Mouse (Mus musculus) MEL (cell line): ENCODE measurements around the gene Nrip1. TPM values are rescaled to one million over a fixed set of nuclear protein-coding genes. Genes with fewer than 3 reads are reported as not detected.

Source experiments
- DNase-seq: peaks from one replicate; pipeline ENCODE4 v3.0.0; 2011; ENCODE audit warnings: low read depth, low spot score
- H3K27ac ChIP-seq: 2 replicates; pipeline ENCODE4 v1.5.1; 2012; ENCODE audit warnings: low read depth, mild to moderate bottlenecking, control low read depth, low read length, moderate library complexity; ENCODE audit not compliant: control insufficient read depth
- H3K27me3 ChIP-seq, 2 experiments: fragments of 150-350 bp in 1 of 2; sonication (generic) in 1 of 2; 2 replicates each; pipeline ENCODE4 v1.6.1; 2012; ENCODE audit warnings: low read length in 2 of 2, mild to moderate bottlenecking in 2 of 2, improper control_type of control experiment in 1 of 2, moderate library complexity in 1 of 2; ENCODE audit not compliant: insufficient read depth in 2 of 2, control insufficient read depth in 1 of 2
- H3K36me3 ChIP-seq, 2 experiments: 2 replicates each; pipeline ENCODE4 v1.6.1; 2012 to 2014; ENCODE audit warnings: low read length in 2 of 2, improper control_type of control experiment in 1 of 2, inconsistent platforms in 1 of 2, mild to moderate bottlenecking in 1 of 2; ENCODE audit not compliant: insufficient read depth in 2 of 2, control insufficient read depth in 1 of 2
- H3K4me1 ChIP-seq, 2 experiments: fragments of 150-350 bp in 1 of 2; sonication (generic) in 1 of 2; 2 replicates each; pipeline ENCODE4 v1.6.1; 2012; ENCODE audit warnings: low read length in 2 of 2, improper control_type of control experiment in 1 of 2, mild to moderate bottlenecking in 1 of 2; ENCODE audit not compliant: insufficient read depth in 2 of 2, control insufficient read depth in 1 of 2
- H3K4me3 ChIP-seq, 2 experiments: fragments of 150-350 bp in 1 of 2; sonication (generic) in 1 of 2; 2 replicates each; pipeline ENCODE4 v1.5.1; 2012; ENCODE audit warnings: low read depth in 2 of 2, low read length in 2 of 2, mild to moderate bottlenecking in 2 of 2, moderate library complexity in 2 of 2, control low read depth in 1 of 2, improper control_type of control experiment in 1 of 2; ENCODE audit not compliant: control insufficient read depth in 1 of 2, insufficient read depth in 1 of 2
- H3K79me2 ChIP-seq: 2 replicates; pipeline ENCODE4 v1.6.1; 2012; ENCODE audit warnings: mild to moderate bottlenecking, low read length, moderate library complexity; ENCODE audit not compliant: control insufficient read depth, poor library complexity, insufficient read depth
- H3K9ac ChIP-seq: 2 replicates; pipeline ENCODE4 v1.6.1; 2012; ENCODE audit warnings: low read depth, mild to moderate bottlenecking, control low read depth, low read length, moderate library complexity; ENCODE audit not compliant: control insufficient read depth, poor library complexity, severe bottlenecking
- H3K9me3 ChIP-seq: fragments of 150-350 bp; sonication (generic); replicated peaks from 2 replicates; pipeline ENCODE4 v1.6.1; 2012; ENCODE audit warnings: mild to moderate bottlenecking, low read length, improper control_type of control experiment, moderate library complexity; ENCODE audit not compliant: insufficient read depth
- CTCF ChIP-seq, 3 experiments: IDR thresholded peaks in 2 of 3; conservative IDR thresholded peaks in 1 of 3; 2 replicates each; pipeline ENCODE4 v1.5.1; 2011 to 2012; ENCODE audit warnings: low read length in 3 of 3, low read depth in 2 of 3, mild to moderate bottlenecking in 2 of 3, improper control_type of control experiment in 1 of 3, inconsistent platforms in 1 of 3, mixed read lengths in 1 of 3, moderate library complexity in 1 of 3; ENCODE audit not compliant: control insufficient read depth in 1 of 3, insufficient read depth in 1 of 3, poor library complexity in 1 of 3, severe bottlenecking in 1 of 3
- ELF1 ChIP-seq: IDR thresholded peaks from 2 replicates; pipeline ENCODE4 v1.6.1; 2014; ENCODE audit warnings: low read depth, mild to moderate bottlenecking, inconsistent platforms, low read length, improper control_type of control experiment, moderate library complexity
- EP300 ChIP-seq, 2 experiments: IDR thresholded peaks; 2 replicates each; pipeline ENCODE4 v1.6.1; 2011; ENCODE audit warnings: improper control_type of control experiment in 2 of 2, low read length in 2 of 2, low read depth in 1 of 2, mild to moderate bottlenecking in 1 of 2
- ETS1 ChIP-seq: IDR thresholded peaks from 2 replicates; pipeline ENCODE4 v1.6.1; 2012; ENCODE audit warnings: low read depth, mild to moderate bottlenecking, inconsistent platforms, low read length, improper control_type of control experiment, moderate library complexity
- GABPA ChIP-seq: IDR thresholded peaks from 2 replicates; pipeline ENCODE4 v1.6.1; 2012; ENCODE audit warnings: low read depth, mild to moderate bottlenecking, inconsistent platforms, low read length, improper control_type of control experiment, moderate library complexity
- GATA1 ChIP-seq: IDR thresholded peaks from 2 replicates; pipeline ENCODE4 v1.6.1; 2011; ENCODE audit warnings: low read depth, low read length, improper control_type of control experiment
- HCFC1 ChIP-seq: IDR thresholded peaks from 2 replicates; pipeline ENCODE4 v1.6.1; 2012; ENCODE audit warnings: low read depth, mild to moderate bottlenecking, inconsistent platforms, low read length, improper control_type of control experiment, moderate library complexity
- MAX ChIP-seq: IDR thresholded peaks from 2 replicates; pipeline ENCODE4 v1.6.1; 2011; ENCODE audit warnings: low read length, improper control_type of control experiment
- MEF2A ChIP-seq: IDR thresholded peaks from 2 replicates; pipeline ENCODE4 v1.6.1; 2014; ENCODE audit warnings: low read depth, mild to moderate bottlenecking, inconsistent platforms, low read length, improper control_type of control experiment; ENCODE audit not compliant: poor library complexity, insufficient replicate concordance, severe bottlenecking; ENCODE audit errors: extremely low read depth
- NRF1 ChIP-seq: IDR thresholded peaks from 2 replicates; pipeline ENCODE4 v1.6.1; 2014; ENCODE audit warnings: low read depth, mild to moderate bottlenecking, inconsistent platforms, low read length, improper control_type of control experiment, moderate library complexity; ENCODE audit not compliant: poor library complexity, insufficient read depth, severe bottlenecking
- RAD21 ChIP-seq: IDR thresholded peaks from 2 replicates; pipeline ENCODE4 v1.6.1; 2011; ENCODE audit warnings: mild to moderate bottlenecking, low read depth, low read length, improper control_type of control experiment
- SIN3A ChIP-seq: IDR thresholded peaks from 2 replicates; pipeline ENCODE4 v1.6.1; 2012; ENCODE audit warnings: low read length, improper control_type of control experiment, inconsistent platforms
- SMC3 ChIP-seq: IDR thresholded peaks from 2 replicates; pipeline ENCODE4 v1.6.1; 2011; ENCODE audit warnings: low read depth, low read length, improper control_type of control experiment
- TAL1 ChIP-seq: IDR thresholded peaks from 2 replicates; pipeline ENCODE4 v1.6.1; 2012; ENCODE audit warnings: mild to moderate bottlenecking, inconsistent platforms, low read length, moderate library complexity, mixed read lengths
- UBTF ChIP-seq: IDR thresholded peaks from 2 replicates; pipeline ENCODE4 v1.6.1; 2012; ENCODE audit warnings: low read depth, mild to moderate bottlenecking, inconsistent platforms, low read length, improper control_type of control experiment, moderate library complexity, borderline replicate concordance; ENCODE audit not compliant: insufficient read depth
- USF2 ChIP-seq, 2 experiments: IDR thresholded peaks; 2 replicates each; pipeline ENCODE4 v1.6.1; 2011 to 2012; ENCODE audit warnings: improper control_type of control experiment in 2 of 2, low read length in 2 of 2, borderline replicate concordance in 1 of 2, inconsistent platforms in 1 of 2, low read depth in 1 of 2, mild to moderate bottlenecking in 1 of 2; ENCODE audit not compliant: insufficient read depth in 1 of 2
- ZMIZ1 ChIP-seq: IDR thresholded peaks from 2 replicates; pipeline ENCODE4 v1.6.1; 2012; ENCODE audit warnings: low read depth, mild to moderate bottlenecking, inconsistent platforms, low read length, improper control_type of control experiment, moderate library complexity
- ZNF384 ChIP-seq: IDR thresholded peaks from 2 replicates; pipeline ENCODE4 v1.6.1; 2012; ENCODE audit warnings: low read depth, mild to moderate bottlenecking, inconsistent platforms, low read length, improper control_type of control experiment
- polyA plus RNA-seq, 2 experiments: library from polyadenylated mRNA; stranded (reverse) in 1 of 2; unstranded in 1 of 2; fragments of >175 nt in 1 of 2; fragments of >200 nt in 1 of 2; gene quantifications; 2 replicates each; pipeline versions ENCODE4 v1.2.1 to v1.2.4; 2012; ENCODE audit warnings: low replicate concordance in 2 of 2, low read depth in 1 of 2; ENCODE audit not compliant: insufficient read length in 2 of 2, insufficient read depth in 1 of 2, missing spikeins in 1 of 2
- total RNA-seq: library from RNA; depleted of rRNA; stranded (reverse); fragments of 300-350 nt; gene quantifications from 2 replicates; pipeline ENCODE4 v1.2.3, GENCODE M21; 2012; rRNA removed

Nrip1 gene
- total RNA-seq (13.6 and 16.2 TPM in 2 replicates), polyA plus RNA-seq (10 to 100 TPM; 21.1 to 42.6 TPM)

- TF ChIP-seq EP300 (IDR thresholded peaks at IDR 0.05; ENCODE audit: low read depth in 1 of 2, low read length in 2 of 2) = no peak
- TF ChIP-seq USF2 (IDR thresholded peaks at IDR 0.05; ENCODE audit: borderline replicate concordance in 1 of 2, insufficient read depth in 1 of 2, low read depth in 1 of 2, low read length in 2 of 2) = no peak
- TF ChIP-seq SIN3A = no peak
- TF ChIP-seq MAX = no peak
- TF ChIP-seq ETS1 = no peak
- no peak for TF ChIP-seq RAD21
- TF ChIP-seq SMC3 = no peak
- peak within 1 kb of the TSS; percentile 70 for H3K27ac ChIP-seq
- DNase-seq = no peak
- peaks cover 0 to 3% of the 10 kb centered on the region in 2 experiments; a peak in 2 of 4 replicates for H3K36me3 ChIP-seq
- H3K4me3 ChIP-seq = peak within 1 kb of the TSS; percentile 79 to 98
- H3K27me3 ChIP-seq = no peaks in the 10 kb centered on the region; a peak in 1 of 4 replicates
- no peaks in the 10 kb centered on the region for H3K9me3 ChIP-seq
- peaks cover 36% of the 10 kb centered on the region for H3K79me2 ChIP-seq
- H3K9ac ChIP-seq = peak within 1 kb of the TSS; percentile 97
- peaks cover 0 to 4% of the 10 kb centered on the region in 2 experiments; a peak in 1 of 4 replicates for H3K4me1 ChIP-seq
Observed at GRCm38 (mm10) chr16:76373671-76374091, at the start of gene Nrip1. Gene Nrip1, minus strand, starts transcription at chr16:76373827.

GRCm38 (mm10) chr16:76422531-76422930 is 48.9 kb upstream of the Nrip1 start:
- DNase-seq = no peak
- Histone ChIP-seq H3K9me3 (no peaks in the 10 kb centered on the region), H3K27ac (no peak overlapping the region), H3K4me1 (no peaks in the 10 kb centered on the region), H3K27me3 (no peaks in the 10 kb centered on the region), H3K36me3 (no peaks in the 10 kb centered on the region), H3K9ac (no peak overlapping the region), H3K79me2 (no peaks in the 10 kb centered on the region), H3K4me3 (no peak overlapping the region)
- TF ChIP-seq GATA1 (no peak), ZMIZ1 (no peak), MAX (no peak), NRF1 (no peak), RAD21 (no peak), ZNF384 (no peak), SMC3 (no peak)

GRCm38 (mm10) chr16:76419849-76420248 is 46.2 kb upstream of the Nrip1 start:
- Histone ChIP-seq H3K9me3 (no peaks in the 10 kb centered on the region), H3K27ac (no peak overlapping the region), H3K79me2 (no peaks in the 10 kb centered on the region), H3K4me1 (no peaks in the 10 kb centered on the region), H3K27me3 (no peaks in the 10 kb centered on the region), H3K36me3 (no peaks in the 10 kb centered on the region), H3K4me3 (no peak overlapping the region), H3K9ac (no peak overlapping the region)
- no peak for TF ChIP-seq GABPA
- no peak for TF ChIP-seq GATA1
- no peak for TF ChIP-seq HCFC1
- no peak for TF ChIP-seq MEF2A
- no peak for TF ChIP-seq ELF1
- no peak for TF ChIP-seq TAL1
- TF ChIP-seq CTCF (IDR thresholded peaks at IDR 0.05 in 2 of 3, conservative IDR thresholded peaks at IDR 0.05 in 1 of 3; ENCODE audit: control insufficient read depth in 1 of 3, insufficient read depth in 1 of 3, low read depth in 2 of 3, low read length in 3 of 3, poor library complexity in 1 of 3, severe bottlenecking in 1 of 3) = no peak
- no peak for TF ChIP-seq UBTF
- DNase-seq = no peak
